Mouse (Mus musculus) megakaryocyte-erythroid progenitor cell, adult 5 weeks (primary cell): ENCODE results near the gene Tmem198. TPM values are rescaled to one million over a fixed set of nuclear protein-coding genes. Genes with fewer than 3 reads are reported as not detected.

Source experiments
- polyA plus RNA-seq: library from polyadenylated mRNA; stranded (reverse); fragments of >175 nt; gene quantifications from 2 replicates; pipeline ENCODE4 v1.2.3, GENCODE M21; 2012

The Tmem198 gene
- 0.96 TPM in 2 replicates for polyA plus RNA-seq

DNA sequence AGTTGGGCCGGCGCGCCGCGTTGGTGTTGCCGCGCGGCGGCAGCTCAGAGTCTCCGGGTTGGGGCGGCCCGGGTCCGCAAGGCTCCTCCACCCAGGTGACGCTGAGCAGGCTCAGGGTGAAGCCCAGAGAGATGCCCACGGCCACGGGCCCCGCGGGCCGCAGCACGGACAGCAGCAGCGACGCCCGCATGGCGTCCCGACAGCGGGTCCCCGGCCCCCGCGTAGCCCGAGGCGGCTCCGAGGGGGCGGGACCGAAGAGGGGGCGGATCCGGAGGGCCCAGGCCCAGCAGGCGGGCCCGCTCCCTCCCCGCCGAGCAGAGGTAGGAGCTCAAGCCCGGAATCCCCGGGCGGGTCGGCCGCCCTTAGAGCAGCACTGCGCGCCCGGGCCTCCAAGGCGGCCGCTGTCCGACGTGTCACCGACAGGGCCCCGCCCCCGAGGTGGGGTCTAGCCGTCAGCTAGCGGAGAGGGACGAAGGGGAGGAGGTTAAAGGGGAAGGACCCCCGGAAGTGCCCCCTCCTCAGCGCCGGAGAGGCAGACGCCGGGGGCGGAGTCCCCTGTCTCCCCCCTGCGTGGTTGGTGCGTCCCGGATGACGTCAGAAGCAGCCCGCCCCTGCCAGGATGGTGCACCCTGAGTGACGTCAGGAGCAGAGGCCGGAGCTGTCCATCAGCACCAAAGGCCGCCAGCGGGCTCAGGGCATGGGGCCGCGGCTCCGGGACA is at the start of gene Tmem198, which contains the start of gene Chpf:
Gene Tmem198 (plus strand): TSS at position 617 of the 719 bp plus-strand sequence.
Gene Chpf (minus strand): TSS at position 392 of the 719 bp plus-strand sequence.

DNA sequence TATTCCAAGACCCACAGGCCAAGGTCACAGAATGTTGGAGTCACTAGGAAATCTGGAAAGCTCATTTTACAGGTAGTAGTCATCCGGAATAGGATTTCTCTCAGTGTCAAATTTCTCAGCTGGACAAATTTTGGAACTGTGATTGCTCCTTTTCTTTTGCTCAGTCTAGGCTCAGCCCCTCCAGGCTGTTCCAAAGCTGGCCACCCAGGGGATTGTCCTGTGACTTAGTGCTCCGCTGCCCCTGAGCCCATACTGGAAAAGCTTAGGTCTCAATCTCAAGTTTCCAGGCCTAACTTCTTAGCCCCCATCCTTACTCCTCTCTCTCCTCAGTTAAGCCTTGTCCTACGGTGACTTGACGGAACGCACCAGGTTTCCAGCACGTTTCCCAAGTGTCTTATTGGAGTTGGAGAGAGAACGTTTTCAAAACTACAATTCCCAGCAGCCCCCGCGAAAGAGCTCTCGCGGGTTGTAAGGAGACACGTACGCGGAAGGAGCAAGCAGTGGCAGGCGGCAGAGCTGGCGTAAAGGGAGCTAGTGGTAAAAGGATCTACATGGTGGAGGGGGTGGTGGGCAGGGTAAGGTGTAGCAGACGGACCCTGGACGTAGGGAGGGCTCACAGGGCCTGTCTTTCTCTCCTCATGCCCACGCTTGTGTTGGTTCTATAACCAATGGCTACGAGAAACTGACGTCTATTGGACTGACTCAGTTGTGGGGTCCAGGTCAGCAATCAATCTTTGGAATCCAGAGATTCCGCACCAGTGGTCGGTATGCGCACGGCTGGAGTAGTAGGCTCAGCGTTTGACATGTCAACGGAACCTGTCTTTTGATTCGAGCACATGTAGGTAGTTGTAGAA is 43.6 kb upstream of the Tmem198 start, which contains the start of gene Gmppa:
Gene Gmppa (plus strand): TSS at position 456 of the 854 bp plus-strand sequence.

DNA sequence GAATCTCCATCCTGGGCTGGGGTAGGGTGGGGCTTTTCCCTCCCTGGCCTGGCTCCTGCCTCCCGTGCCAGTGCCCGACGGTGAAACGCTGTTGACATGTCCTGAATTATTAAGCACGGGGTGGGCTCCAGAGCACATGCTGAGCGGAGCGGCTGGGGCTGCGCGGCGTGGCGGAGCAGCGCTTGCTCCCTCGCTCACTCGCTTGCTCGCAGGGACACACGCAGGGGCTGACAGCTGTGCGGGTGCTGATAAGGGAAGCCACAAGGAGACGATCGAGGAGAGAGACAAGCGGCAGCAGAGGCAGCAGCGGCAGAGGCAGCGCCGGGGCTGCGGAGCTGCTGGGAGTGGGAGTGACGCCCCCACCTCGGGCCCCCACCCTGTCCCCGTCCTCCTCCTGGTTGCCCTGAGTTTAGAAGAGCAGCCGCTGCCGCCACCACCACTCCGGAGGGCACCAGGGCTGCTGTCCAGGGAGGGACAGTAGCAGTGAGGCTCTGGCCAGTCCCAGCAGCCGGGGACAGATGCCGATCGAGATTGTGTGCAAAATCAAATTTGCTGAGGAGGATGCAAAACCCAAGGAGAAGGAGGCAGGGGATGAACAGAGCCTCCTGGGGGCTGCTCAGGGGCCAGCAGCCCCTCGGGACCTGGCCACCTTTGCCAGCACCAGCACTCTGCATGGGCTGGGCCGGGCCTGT is 28.9 kb upstream of the Tmem198 start, which contains the start of gene Asic4:
Gene Asic4 (plus strand): TSS at position 123 of the 692 bp plus-strand sequence.

DNA sequence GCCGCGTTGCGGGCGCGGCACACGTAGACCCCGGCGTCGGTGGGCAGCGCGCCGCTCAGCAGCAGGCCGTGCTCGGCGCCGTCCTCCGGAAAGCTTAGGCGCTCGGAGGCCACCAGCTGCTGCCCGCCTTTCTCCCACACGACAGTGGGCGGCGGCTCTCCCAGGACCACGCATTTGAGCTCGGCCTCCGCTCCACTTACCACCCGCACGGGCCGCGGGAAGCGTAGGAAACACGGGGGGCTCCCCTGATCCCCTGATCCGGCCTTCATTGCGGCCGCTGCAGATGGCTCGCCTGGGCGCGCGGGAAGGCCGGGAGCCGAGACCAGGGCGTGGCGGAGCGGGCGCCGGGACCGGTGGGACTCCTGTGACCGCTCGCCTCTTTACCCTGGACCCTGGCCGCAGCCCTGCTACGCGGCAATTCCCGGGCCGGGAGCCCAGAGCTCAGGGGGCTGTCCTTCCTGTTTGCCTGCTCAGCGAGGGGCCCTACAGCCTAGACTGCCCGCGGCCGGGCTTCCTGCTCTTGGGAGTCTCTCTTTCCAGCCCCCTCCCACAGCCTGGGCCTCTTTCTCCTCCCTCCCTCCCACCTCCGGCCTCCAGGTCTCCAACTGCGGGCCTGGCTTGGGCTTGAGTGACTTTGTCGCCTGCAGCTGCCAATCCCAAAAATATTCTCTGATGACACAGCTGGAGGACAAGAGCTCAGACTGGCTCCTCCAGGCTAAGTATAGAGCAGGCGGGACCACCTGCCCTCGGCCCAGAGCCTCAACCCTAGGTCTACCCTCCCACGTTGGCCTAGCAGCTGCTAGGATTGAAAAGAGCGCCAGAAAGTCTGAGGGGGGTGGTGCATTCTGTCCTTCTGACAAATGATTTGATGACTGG is 26.9 kb downstream of the Tmem198 start, which contains the start of gene Obsl1:
Gene Obsl1 (minus strand): TSS at position 497 of the 876 bp plus-strand sequence.

DNA sequence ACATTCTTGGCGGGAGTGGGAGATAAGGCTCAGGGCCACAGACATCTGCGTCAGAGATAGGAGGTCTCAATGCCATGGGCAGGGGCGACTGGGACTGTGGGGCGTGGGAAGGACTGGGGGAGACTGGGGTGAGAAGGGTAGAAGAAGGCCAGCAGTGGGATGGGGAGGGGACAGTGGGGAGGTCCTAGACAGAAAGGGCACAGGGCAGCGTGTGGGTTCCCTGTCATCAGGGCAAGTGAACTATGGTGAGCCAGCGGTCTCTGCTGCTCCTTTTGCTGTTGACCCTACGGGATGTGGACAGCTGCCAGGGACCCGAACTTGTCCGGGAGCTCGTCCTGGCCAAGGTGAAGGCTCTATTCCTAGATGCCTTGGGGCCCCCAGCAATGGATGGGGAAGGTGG is 27.7 kb downstream of the Tmem198 start, which contains the start of gene Inha:
Gene Inha (plus strand): TSS at position 72 of the 400 bp plus-strand sequence.

DNA sequence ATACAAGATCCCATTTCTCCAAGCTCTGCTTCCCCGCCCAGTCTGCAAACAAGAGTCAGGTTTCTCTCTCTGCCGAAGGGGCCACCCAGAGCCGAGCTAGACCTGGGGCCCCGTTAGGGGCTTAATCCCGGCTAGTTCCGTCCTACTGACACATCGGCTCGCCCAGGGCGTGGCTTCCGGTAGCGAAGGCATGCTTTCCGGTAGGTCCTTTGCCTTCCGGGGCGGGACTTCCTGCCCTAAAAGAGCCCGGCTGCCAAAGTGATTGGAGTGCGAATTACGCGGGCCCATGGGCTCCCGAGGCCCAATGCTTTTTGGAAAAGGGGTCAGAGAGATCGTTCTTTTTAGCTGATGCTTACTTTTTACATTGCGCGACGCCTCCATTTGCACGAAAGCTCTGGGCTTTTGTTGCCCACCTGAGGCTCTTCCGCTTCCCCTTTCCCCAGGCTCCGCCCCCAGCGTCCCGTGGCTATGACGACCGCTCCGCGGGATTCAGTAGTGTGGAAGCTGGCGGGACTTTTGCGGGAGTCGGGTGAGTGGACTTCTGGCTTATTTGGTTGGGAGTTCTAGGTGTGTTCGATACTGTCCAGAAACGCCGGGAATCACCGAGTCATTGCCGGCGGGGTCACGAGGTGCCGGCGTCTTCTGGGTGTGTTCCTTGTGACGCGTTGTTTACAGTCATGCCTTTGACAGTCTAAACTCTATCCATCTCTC is 42.1 kb downstream of the Tmem198 start, which contains the start of gene Stk11ip:
Gene Stk11ip (plus strand): TSS at position 209 of the 711 bp plus-strand sequence.

Other genes starting within 250 kb of the Tmem198 start
- not detected in 2 replicates for gene A630095N17Rik, start 247.4 kb upstream of the Tmem198 start, polyA plus RNA-seq
- gene Dnajb2, start 243.1 kb upstream of the Tmem198 start, polyA plus RNA-seq, result 10.7 and 13.4 TPM in 2 replicates
- gene Ptprn, start 215.0 kb upstream of the Tmem198 start, polyA plus RNA-seq, result 0.20 and 0.35 TPM in 2 replicates
- not detected in 2 replicates for gene Resp18, start 201.1 kb upstream of the Tmem198 start, polyA plus RNA-seq
- 67.1 and 68.5 TPM in 2 replicates for gene Dnpep, start 161.5 kb upstream of the Tmem198 start, polyA plus RNA-seq
- gene Des, start 119.2 kb upstream of the Tmem198 start, polyA plus RNA-seq, result 0.02 and 0.07 TPM in 2 replicates
- gene Speg, start 104.2 kb upstream of the Tmem198 start, polyA plus RNA-seq, result 0.53 and 1.1 TPM in 2 replicates
- 195 and 229 TPM in 2 replicates for gene Gmppa, start 43.6 kb upstream of the Tmem198 start, polyA plus RNA-seq
- 0.04 TPM in 1 of 2 replicates, not detected in the other for gene Asic4, start 29.1 kb upstream of the Tmem198 start, polyA plus RNA-seq
- gene Chpf, start 225 bp upstream of the Tmem198 start, polyA plus RNA-seq, result 11.5 and 12.8 TPM in 2 replicates
- 2.0 and 4.2 TPM in 2 replicates for gene Obsl1, start 26.9 kb downstream of the Tmem198 start, polyA plus RNA-seq
- 0.78 and 0.86 TPM in 2 replicates for gene Inha, start 27.5 kb downstream of the Tmem198 start, polyA plus RNA-seq
- gene Stk11ip, start 42.0 kb downstream of the Tmem198 start, polyA plus RNA-seq, result 116 and 118 TPM in 2 replicates
- 0.41 and 0.89 TPM in 2 replicates for gene Slc4a3, start 66.7 kb downstream of the Tmem198 start, polyA plus RNA-seq